Mouse (Mus musculus) heart, postnatal 0 days (tissue): ENCODE measurements around the gene Rhebl1. TPM values are rescaled to one million over a fixed set of nuclear protein-coding genes. Genes with fewer than 3 reads are reported as not detected.

Source experiments
- ATAC-seq: fragments of 200-750 bp; cut with Nextera tagmentation; 2 replicates; pipeline ENCODE4 v1.8.0; 2017; ENCODE audit warnings: low read depth, moderate number of reproducible peaks, moderate library complexity; ENCODE audit not compliant: insufficient read depth
- DNase-seq: peaks from one replicate; pipeline ENCODE4 v3.0.0-alpha.2; 2016; ENCODE audit warnings: low spot score
- H3K27ac ChIP-seq: fragments of 300-500 bp; sonication (generic); 2 replicates; pipeline ENCODE4 v1.5.1; 2014; ENCODE audit warnings: low read depth, mild to moderate bottlenecking
- H3K27me3 ChIP-seq: fragments of 300-500 bp; sonication (generic); 2 replicates; pipeline ENCODE4 v1.6.1; 2014; ENCODE audit warnings: low read length, mixed read lengths; ENCODE audit not compliant: control insufficient read depth, insufficient read depth
- H3K36me3 ChIP-seq: fragments of 300-500 bp; sonication (generic); replicated peaks from 2 replicates; pipeline ENCODE4 v1.6.1; 2014; ENCODE audit warnings: low read length, mixed read lengths; ENCODE audit not compliant: control insufficient read depth, insufficient read depth
- H3K4me1 ChIP-seq: fragments of 300-500 bp; sonication (generic); 2 replicates; pipeline ENCODE4 v1.6.1; 2014; ENCODE audit warnings: antibody characterized with exemption; ENCODE audit not compliant: control insufficient read depth, insufficient read depth
- H3K4me2 ChIP-seq: fragments of 300-500 bp; sonication (generic); 2 replicates; pipeline ENCODE4 v1.6.1; 2014; ENCODE audit warnings: low read depth, mild to moderate bottlenecking, low read length, moderate library complexity
- H3K4me3 ChIP-seq: fragments of 300-500 bp; sonication (generic); 2 replicates; pipeline ENCODE4 v1.5.1; 2014; ENCODE audit warnings: low read depth, low read length
- H3K9ac ChIP-seq: fragments of 300-500 bp; sonication (generic); replicated peaks from 2 replicates; pipeline ENCODE4 v1.6.1; 2014; ENCODE audit warnings: low read depth, low read length, mixed read lengths
- H3K9me3 ChIP-seq: fragments of 300-500 bp; sonication (generic); replicated peaks from 2 replicates; pipeline ENCODE4 v1.6.1; 2016; ENCODE audit warnings: low read length; ENCODE audit not compliant: control insufficient read depth
- CTCF ChIP-seq: IDR thresholded peaks from 2 replicates; pipeline ENCODE4 v1.5.1; 2016; ENCODE audit warnings: antibody characterized with exemption, control low read depth, low read depth
- EP300 ChIP-seq: IDR thresholded peaks from 2 replicates; pipeline ENCODE4 v1.6.1; 2016; ENCODE audit warnings: antibody characterized with exemption, low read depth
- WGBS: fragments of 180-500 bp; shearing (Covaris S2); extraction: QIAGEN DNeasy Blood & Tissue Kit; methylation state at CpG from one replicate; pipeline ENCODE4 v1.1.7; 2014; 5-methylcytosine and 5-hydroxymethylcytosine counted together
- polyA plus RNA-seq: library from polyadenylated mRNA; unstranded; fragments of >200 nt; fragmentation: Nextera tagmentation; extraction: Ambion mirVana; gene quantifications from 2 replicates; pipeline ENCODE4 v1.2.1, GENCODE M21; 2015
- total RNA-seq: library from RNA; depleted of rRNA; stranded (reverse); fragments of >200 nt; gene quantifications from 2 replicates; pipeline ENCODE4 v1.2.3, GENCODE M21; 2014; ENCODE audit warnings: low replicate concordance

The Rhebl1 gene
- total and polyA plus RNA-seq, 2 experiments from 2014 or later: 4.1 to 12.6 TPM

- DNase-seq (no peak), ATAC-seq (no peak)
- 15% methylated on average over 38 of the region's 38 CpGs for WGBS
- Histone ChIP-seq H3K27ac (no peak overlapping the region), H3K4me1 (peaks cover 33% of the 10 kb centered on the region), H3K36me3 (no peaks in the 10 kb centered on the region), H3K4me2 (peak overlapping the region; percentile 95), H3K4me3 (peak overlapping the region; percentile 60), H3K27me3 (peaks cover 63% of the 10 kb centered on the region), H3K9ac (no peak overlapping the region), H3K9me3 (no peaks in the 10 kb centered on the region)
- no peak for TF ChIP-seq EP300
- TF ChIP-seq CTCF: no peak
Observed at GRCm38 (mm10) chr15:98894746-98895634, 650 bp upstream of the Rhebl1 start.

DNA sequence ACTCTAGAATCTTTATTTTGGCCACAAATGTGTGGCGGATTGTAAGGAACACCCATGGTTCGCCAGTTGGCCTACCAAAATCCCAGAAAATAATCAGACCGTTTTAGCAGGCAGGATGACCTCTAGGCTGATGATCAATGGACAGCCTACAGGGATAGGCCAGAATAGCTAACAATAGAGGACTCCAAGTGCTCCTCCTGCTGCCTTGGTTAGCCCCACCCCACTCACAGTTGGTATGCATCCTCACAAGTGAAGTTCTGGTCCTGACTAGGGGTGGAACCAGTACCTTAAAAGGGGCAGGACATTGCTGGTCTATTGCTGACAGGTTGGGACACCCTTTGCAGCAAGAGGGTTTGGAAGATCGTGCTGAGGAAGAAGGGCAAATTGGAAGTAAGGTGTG lies 1.3 kb downstream of the Rhebl1 start:
- DNase-seq (no peak), ATAC-seq (no peak)
- no peak overlapping the region for H3K9ac ChIP-seq
- WGBS: 80% methylated on average over 4 of the region's 4 CpGs
- no peak for TF ChIP-seq EP300
- no peak for TF ChIP-seq CTCF
- peaks cover 50% of the 10 kb centered on the region for H3K27me3 ChIP-seq
- H3K4me2 ChIP-seq: no peak overlapping the region
- H3K4me1 ChIP-seq: peaks cover 28% of the 10 kb centered on the region
- no peak overlapping the region for H3K4me3 ChIP-seq
- no peaks in the 10 kb centered on the region for H3K36me3 ChIP-seq
- no peak overlapping the region for H3K27ac ChIP-seq
- H3K9me3 ChIP-seq: no peaks in the 10 kb centered on the region

- peak; percentile 83 for ATAC-seq
- Histone ChIP-seq H3K36me3 (no peaks in the 10 kb centered on the region), H3K4me3 (no peak overlapping the region), H3K4me2 (no peak overlapping the region), H3K9ac (no peak overlapping the region), H3K4me1 (peaks cover 18% of the 10 kb centered on the region), H3K27me3 (peaks cover 40% of the 10 kb centered on the region), H3K27ac (no peak overlapping the region; the same call in 1 of the 2 replicates), H3K9me3 (no peaks in the 10 kb centered on the region)
- TF ChIP-seq EP300 (no peak), CTCF (peak; percentile 99)
- DNase-seq: peak; percentile 96
- WGBS: 20% methylated on average over 6 of the region's 6 CpGs
Observed at GRCm38 (mm10) chr15:98891907-98892606, 2.3 kb downstream of the Rhebl1 start.

DNA sequence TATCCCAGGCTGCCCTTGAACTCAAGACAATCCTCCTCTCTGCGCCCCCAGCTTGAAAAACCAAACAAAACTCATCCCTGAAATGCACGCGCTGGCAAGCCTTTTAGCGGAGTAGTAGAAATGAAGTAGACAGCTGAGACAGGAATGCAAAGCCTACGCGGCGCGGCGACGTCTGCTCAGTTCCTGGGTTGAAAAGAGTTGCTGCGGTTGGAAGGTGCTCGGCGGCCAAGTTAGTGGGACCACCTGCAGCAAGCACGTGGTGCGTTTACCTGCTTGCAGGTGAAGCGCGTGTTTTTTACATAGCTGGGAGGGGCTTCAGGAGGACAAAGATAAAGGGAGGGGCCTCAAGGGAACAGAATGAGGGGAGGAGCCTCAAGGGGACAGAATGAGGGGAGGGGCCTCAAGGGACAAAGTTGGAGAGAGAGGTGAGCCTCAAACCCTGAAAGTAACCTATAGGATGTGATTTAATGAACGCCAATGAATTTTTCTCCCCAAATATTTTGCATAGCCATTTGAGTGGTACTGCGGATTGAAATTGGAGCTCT lies 3.1 kb downstream of the Rhebl1 start:
- Histone ChIP-seq H3K27me3 (peaks cover 32% of the 10 kb centered on the region), H3K9ac (no peak overlapping the region), H3K4me2 (peak overlapping the region; percentile 13; the same call in 1 of the 2 replicates), H3K36me3 (no peaks in the 10 kb centered on the region), H3K27ac (no peak overlapping the region), H3K4me3 (no peak overlapping the region), H3K9me3 (no peaks in the 10 kb centered on the region), H3K4me1 (peaks cover 18% of the 10 kb centered on the region)
- ATAC-seq: no peak
- TF ChIP-seq EP300 (no peak), CTCF (no peak)
- 19% methylated on average over 19 of the region's 19 CpGs for WGBS
- no peak for DNase-seq

- 77% methylated on average over 7 of the region's 7 CpGs for WGBS
- TF ChIP-seq CTCF: no peak
- Histone ChIP-seq H3K4me3 (no peak overlapping the region), H3K9ac (no peak overlapping the region), H3K27ac (no peak overlapping the region), H3K27me3 (no peaks in the 10 kb centered on the region), H3K9me3 (no peaks in the 10 kb centered on the region), H3K36me3 (no peaks in the 10 kb centered on the region), H3K4me1 (no peaks in the 10 kb centered on the region), H3K4me2 (no peak overlapping the region)
- no peak for DNase-seq
- no peak for ATAC-seq
Observed at GRCm38 (mm10) chr15:98887526-98887925, 6.8 kb downstream of the Rhebl1 start.
